Mouse (Mus musculus) skeletal muscle tissue, adult 2 months (tissue): ENCODE measurements around the gene Zfp975.
"Not testable (repeated sequence)": the region's sequence is repeated elsewhere in the genome, so short reads cannot be mapped to it uniquely, and the experiment has no call there.

Experiments used
- DNase-seq: peaks from one replicate; pipeline ENCODE4 v3.0.0-alpha.2; 2012; ENCODE audit warnings: low read depth, low spot score

Zfp975 gene

GRCm38 (mm10) chr7:42692362-42693158 lies at the start of gene Zfp975:
TSS of gene Zfp975 (minus strand) at chr7:42692742.
- peak; percentile 81 for DNase-seq

GRCm38 (mm10) chr7:42738536-42739210 lies 46.1 kb upstream of the Zfp975 start:
- DNase-seq: no peak

- not testable (repeated sequence) for DNase-seq
These were observed 34.4 kb upstream of the Zfp975 start, which contains the start of gene Gm17067 for GRCm38 (mm10) chr7:42726917-42727316. TSS of gene Gm17067 (minus strand) at chr7:42727017.

- peak; percentile 5 for DNase-seq
These were observed 709 bp upstream of the Zfp975 start for GRCm38 (mm10) chr7:42693251-42693650.

- not testable (repeated sequence) for DNase-seq
These were observed 12.5 kb downstream of the Zfp975 start for GRCm38 (mm10) chr7:42680081-42680480.

GRCm38 (mm10) chr7:42679646-42680045 lies 12.9 kb downstream of the Zfp975 start:
- not testable (repeated sequence) for DNase-seq

GRCm38 (mm10) chr7:42660140-42660539 lies 32.4 kb downstream of the Zfp975 start:
- not testable (repeated sequence) for DNase-seq

GRCm38 (mm10) chr7:42655211-42655610 lies 37.3 kb downstream of the Zfp975 start:
- not testable (repeated sequence) for DNase-seq

- DNase-seq: not testable (repeated sequence)
These were observed 49.4 kb downstream of the Zfp975 start for GRCm38 (mm10) chr7:42643120-42643620.

- DNase-seq: peak; percentile 25
These were observed 50.1 kb downstream of the Zfp975 start, which contains the start of gene Zfp976 for GRCm38 (mm10) chr7:42642152-42643115. TSS of gene Zfp976 (minus strand) at chr7:42642588.

GRCm38 (mm10) chr7:42631031-42631430 lies 61.5 kb downstream of the Zfp975 start:
- DNase-seq: not testable (repeated sequence)
